Mouse (Mus musculus): ENCODE results near the gene Efhc1.

Efhc1 gene

DNA sequence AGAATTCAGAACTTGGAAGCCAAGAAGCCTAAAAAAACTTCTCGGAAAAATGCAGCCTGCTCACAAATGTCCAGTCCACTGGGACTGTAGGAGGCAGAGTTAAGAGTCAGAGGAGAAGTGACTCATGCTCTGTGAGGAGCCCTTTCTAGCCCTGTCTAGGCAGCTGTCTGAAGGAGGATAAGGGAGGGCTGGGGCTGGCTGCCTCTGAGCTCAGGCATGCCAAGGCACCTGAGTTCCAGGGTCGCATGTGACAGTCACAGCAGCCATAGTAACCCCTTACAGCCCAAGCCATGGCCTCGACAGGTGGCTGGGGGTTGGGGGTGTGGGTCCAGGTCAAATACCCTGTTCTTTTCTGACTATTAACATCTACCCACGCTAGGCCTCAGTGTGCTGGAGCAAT lies 57.5 kb downstream of the Efhc1 start:
- DNase-seq: peak; percentile 41

DNA sequence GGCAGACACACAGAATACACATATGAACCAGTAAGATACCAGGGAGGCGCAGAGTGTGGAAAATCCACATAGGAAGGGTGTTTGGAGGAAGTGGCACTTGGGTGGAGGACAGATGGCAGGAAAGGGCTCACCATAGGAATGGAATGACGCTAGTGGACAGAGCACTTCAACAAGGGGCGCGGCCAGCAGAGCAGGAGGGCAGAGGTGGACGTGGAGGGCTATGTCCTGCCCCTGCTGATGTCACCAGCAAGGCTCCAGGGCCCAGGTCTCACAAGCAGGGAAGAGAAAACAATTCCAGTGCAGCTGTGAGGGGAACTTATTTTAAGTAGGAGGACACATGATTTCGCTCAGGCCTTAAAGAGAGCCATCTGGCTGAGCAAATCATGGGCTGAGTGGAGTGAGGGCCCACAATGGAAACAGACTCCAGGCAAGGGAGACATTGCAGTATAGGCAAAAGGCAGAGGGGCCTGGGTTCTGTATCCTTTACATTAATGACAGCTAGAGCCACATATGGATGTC lies 58.9 kb downstream of the Efhc1 start:
- DNase-seq: peak; percentile 27

GRCm38 (mm10) chr1:21014463-21014862 lies 63.0 kb downstream of the Efhc1 start:
- DNase-seq: peak; percentile 62

- DNase-seq: no peak
These were observed 71.7 kb downstream of the Efhc1 start for GRCm38 (mm10) chr1:21023101-21023500.

GRCm38 (mm10) chr1:21025203-21025602 lies 73.8 kb downstream of the Efhc1 start:
- DNase-seq: no peak

DNA sequence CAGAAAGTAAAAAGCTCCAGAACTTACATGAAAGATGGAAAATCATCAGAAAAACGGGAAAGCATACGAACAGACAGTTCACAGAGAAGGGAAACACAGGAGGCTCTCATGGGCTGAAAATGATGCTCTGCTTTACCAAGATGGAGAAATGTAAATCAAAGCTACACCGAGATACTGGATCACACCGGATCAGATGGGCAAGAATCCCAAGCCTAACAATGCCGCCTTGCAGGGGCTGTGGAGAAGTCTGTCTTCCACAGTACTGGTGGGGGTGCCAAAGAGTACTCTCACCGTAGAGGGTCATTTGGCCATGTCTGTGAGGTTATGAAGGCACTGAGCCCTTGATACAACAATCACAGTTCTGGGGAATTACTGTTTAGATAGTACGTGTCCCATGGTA lies 75.1 kb downstream of the Efhc1 start:
- DNase-seq: no peak

- DNase-seq: no peak
These were observed 77.6 kb downstream of the Efhc1 start for GRCm38 (mm10) chr1:21029000-21029399.

GRCm38 (mm10) chr1:21031650-21032049 lies 80.2 kb downstream of the Efhc1 start:
- no peak for DNase-seq

GRCm38 (mm10) chr1:21033065-21033791 lies 81.8 kb downstream of the Efhc1 start:
- DNase-seq: no peak

- DNase-seq: no peak
These were observed 82.3 kb downstream of the Efhc1 start for GRCm38 (mm10) chr1:21033792-21034119.

DNA sequence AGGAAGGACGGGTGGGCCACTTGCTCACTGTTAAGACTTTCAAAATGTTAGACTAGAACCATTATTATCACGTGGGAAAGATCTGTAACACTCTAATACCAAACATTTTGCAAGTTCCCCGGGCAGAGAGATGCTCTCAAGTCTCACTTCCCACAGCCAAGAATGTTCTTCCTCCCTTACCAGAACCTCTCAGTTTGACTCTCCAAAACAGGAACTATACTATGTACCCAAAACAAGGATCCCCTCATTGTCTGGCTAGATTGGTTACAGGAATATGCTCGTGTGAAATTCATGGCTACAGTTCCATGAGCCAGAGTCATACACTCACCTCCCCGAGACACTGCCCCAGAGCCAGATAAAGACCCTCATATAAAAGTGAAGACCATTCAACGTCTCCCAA lies 84.5 kb downstream of the Efhc1 start:
- DNase-seq: no peak

GRCm38 (mm10) chr1:21037881-21038601 lies 86.6 kb downstream of the Efhc1 start:
- DNase-seq: no peak

DNA sequence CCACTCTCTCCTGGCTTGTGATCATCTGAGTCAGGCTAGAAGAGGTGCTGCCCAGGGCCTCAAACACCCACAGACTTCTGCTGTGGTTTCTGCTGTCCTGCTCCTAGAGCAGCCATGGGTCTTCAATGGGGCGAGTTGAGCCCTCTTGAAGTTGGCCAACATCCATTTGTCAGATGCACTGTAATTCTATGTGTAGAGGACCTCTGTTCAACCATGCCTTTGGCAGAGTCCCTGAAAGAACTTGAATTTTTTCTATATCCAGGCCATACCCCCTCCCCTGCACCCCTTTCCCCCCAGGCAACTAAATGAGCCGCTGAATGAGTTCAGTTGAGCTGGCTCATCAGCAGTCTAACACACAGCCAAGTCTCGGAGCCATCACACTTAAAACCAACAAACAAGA lies 88.1 kb downstream of the Efhc1 start:
- no peak for DNase-seq

DNA sequence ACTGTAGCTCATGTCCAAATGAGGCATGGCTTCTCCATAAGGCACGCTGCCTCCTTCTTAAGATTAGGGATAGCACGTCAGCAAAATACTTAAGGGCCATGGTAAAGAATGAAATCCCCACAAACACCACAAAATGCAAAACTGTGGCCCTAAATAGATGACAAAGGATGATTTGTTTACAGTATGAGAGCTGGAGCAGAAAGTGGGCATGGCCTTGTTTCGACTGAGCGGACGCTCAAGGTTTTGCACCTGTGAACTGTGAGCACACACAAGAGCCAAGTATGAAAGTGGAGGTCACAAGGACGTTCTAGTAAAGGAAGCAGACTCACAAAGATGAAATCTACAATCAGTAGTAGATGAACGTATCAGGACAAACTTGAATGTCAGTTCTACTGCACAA lies 88.7 kb downstream of the Efhc1 start:
- no peak for DNase-seq
